Mouse (Mus musculus) urinary bladder, adult 18-20 months (tissue): ENCODE data around the gene Rgs6.

ENCODE experiments used
- DNase-seq, 2 experiments: peaks; one replicate each; pipeline ENCODE4 v3.0.0; 2022; ENCODE audit warnings: low spot score in 2 of 2, mixed read lengths in 2 of 2

The Rgs6 gene

DNA sequence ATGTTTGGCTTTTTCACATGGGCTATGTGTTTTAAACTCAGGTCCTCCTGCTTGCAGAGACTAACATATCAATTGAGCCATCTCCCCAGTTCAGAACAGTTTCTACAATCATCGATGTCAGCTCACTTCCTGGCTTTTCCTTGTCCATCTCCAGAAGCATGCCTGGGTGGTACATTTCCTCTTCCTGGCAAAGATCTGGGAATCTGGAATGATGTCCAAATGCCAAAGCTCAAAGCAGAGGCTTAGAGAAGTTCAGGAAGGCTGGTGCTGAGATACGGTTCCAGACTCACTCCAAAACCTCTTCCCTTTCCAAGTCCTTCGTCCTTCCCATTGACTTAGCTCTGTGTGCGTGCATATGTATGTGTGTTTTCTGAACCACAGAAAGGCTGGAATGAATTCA, 59.8 kb downstream of the Rgs6 start:
- no peak for DNase-seq

DNA sequence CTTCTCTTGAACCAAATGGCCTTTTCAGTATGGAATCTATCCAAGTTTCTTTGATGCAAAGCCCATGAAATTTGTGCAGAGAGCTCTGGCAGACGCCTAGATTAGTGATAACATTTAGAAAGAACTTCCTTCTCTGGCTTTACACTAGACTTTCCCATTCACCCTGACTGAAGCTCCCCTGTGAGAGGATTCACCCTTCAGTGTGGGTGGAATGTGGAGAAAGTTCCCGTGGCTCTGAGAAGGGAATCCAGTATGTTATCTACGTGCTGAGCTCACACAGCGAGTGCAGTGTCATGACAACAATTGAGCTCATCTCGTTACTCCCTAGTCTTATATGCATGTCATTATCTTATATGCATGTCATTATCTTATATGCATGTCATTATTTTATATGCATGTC, 61.9 kb downstream of the Rgs6 start:
- no peak for DNase-seq

DNA sequence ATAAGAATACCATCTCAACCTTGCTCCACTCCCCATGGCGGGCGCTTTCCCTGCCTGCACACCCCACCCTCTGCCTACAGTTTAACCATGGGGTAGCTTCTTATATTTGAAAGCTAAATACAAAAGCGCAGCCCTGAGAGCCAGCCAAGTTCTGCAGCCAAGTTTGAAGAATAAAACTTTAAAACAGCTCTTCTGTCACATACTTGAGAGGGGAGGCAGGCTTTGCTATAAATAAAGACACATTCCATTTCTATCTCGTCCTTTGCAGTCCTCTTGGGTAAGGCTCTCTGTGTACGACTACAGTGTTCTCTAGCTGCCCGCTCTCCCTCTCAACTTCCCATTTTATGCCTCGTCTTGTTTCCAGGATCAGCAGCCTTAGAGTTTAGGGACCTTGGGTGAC, 76.5 kb downstream of the Rgs6 start:
- DNase-seq = no peak

DNA sequence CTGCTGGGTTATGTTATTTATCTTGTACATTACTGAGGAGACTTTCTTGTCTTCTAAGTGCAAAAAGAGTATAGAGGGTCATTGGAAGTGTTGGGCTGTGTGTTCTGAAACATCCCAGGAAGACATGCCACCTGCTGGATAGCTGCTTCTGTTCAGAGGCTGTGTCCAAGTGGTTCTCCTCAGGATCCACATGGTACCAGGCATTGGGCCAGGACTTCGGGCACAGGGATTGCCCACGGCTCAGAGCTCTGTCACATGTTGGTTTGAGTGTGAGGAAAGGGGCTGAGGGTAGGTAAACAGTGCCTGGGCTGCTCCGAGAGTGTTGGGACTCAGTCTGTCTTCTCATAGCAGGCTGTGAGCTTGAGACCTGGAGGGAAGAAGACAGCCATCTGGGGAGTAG, 79.3 kb downstream of the Rgs6 start:
- no peak for DNase-seq

DNA sequence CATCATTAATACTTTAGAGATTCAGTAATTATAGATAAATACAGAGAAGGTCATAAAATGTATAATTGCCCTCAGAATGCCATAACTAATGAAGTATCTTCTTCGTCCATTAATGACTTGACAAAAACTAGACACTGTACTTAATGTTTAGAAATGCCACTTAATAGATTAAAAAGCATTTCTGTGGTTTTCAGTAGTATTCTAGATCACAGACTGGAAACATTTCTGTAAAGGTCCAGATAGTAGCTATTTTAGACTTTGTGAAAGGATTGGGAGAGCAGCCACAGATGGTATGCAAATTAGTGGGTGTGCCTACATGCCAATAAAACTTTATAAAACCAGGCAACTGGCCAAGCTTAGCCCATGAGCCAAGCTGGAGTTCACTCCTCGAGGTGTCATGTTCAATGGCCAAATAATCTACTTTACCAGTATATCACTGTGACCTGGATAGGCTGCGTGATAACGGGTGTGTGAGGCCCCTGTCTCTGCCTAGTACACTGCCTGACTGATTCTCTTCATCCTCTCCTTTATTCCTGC, 82.2 kb downstream of the Rgs6 start:
- DNase-seq = no peak

DNA sequence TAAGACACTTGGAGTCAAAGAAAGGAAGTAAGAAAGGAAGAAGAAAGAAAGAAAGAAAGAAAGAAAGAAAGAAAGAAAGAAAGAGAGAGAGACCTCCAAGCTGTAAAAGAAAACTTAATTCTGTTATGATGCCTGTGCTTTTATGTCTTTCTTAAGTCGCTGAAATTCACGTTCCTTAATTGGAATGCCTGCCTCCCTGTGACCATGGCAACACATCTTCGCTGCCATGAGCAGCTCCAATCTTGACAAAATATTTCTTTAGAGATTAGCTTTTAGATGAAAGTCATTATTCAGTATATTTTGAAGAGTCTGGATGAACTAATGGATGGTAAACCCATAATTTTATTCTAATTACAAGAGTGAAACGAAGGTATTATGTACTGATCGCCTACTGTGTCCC, 83.5 kb downstream of the Rgs6 start:
- DNase-seq = no peak

DNA sequence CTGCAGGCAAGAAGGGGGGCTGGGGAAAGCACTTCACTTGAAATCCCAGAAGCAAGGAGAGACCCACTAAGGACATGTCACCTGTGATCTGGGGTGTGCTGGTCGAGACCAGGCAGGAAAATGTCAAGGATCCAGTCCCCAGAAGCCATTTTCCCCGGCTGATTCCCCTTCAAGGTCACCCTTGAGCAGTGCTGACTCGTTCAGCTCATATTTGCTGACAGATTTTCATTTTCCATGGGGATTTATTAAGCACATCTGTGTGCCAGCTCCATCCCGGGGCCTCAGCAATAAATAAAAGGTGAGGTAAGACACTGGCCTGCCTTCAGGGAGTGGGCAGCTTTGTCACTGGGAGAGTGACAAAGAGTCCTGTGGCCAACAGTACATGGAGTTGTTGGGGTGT, 87.0 kb downstream of the Rgs6 start:
- no peak for DNase-seq

DNA sequence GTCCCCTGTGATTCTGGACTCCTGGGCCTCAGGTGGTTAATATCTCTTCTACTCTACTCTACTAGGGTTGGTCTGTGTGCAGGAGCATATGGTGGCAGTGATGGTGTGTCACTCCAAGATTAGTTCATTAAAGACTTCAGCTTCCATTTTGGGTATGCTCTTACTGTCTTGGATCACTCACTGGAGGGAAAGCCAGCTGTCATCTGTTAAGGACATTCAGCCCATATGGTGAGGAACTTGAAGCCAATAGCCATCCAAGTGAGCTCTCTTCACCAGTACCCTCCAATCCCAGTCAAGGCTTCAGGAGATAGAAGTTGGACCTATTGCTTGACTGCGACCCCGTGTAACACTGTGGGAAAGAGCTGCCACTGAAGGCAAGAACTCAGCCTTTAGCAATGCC, 98.9 kb downstream of the Rgs6 start:
- DNase-seq = no peak

DNA sequence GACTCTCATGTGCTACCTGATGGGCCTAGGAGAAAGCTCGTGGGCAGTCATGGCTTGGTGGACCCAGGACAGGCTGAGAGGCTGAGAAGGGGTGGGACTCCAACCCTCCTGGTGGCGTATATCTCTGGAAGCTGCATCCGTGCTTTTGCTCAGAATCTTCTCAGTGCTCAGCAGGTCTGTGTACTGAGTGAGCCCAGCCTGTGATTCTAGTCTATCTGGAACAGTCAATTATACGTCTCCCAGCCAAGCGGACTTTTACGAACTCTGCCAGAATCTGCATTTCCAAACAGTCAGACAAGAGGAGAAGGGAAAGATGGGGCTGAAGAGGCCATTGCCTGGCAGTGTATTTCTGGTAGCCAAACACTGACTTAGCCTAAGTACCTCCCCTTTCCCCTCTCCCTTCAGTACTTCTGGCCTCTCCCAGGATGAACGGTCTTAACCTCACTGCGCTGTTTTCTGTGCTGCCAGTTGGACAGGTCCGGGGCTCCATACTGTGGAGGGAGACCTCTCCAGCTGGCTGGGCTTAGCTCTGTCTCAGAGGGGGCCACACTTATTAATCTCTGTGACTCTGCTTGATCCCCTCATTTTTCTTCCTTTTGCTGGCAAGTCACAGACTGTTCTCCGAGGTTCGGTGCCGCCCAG, 110.9 kb downstream of the Rgs6 start:
- no peak for DNase-seq

DNA sequence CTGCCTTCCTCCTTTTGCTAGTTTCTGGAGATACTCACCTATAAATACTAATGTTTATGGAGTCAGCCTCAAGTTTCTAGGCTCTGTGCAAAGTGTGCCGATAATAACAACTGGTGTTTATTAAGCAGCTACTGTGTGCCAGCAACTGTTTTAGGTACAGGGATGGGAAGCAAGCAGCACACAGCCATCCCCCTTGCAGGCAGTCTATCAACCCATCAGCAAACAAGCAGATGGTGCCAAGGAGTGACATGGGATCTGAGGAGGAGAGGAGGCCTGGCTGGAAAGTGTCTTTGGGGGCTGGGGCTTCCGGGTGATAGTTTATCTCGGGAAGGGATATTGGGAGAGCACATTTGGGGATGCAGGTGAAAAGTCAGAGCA, 111.4 kb downstream of the Rgs6 start:
- DNase-seq = no peak

DNA sequence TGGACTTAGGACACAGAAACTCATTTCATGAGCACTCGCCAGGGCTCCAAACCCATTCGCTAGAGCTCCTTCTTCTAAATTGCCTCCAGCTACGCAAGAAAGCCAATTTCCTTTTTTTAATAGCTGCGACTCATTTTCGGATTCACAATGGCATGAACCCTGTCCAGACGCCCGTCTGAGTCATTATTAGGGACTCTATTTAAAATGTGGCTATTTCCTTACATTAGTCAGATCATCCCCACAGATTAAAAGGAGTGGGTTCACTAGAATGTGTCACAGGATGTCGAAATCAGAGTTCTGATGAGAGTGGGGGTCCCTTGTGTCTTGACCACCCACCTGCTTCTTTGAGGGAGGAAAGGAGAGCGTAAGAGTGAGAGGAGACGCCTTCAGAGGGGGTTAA, 112.1 kb downstream of the Rgs6 start:
- no peak for DNase-seq

DNA sequence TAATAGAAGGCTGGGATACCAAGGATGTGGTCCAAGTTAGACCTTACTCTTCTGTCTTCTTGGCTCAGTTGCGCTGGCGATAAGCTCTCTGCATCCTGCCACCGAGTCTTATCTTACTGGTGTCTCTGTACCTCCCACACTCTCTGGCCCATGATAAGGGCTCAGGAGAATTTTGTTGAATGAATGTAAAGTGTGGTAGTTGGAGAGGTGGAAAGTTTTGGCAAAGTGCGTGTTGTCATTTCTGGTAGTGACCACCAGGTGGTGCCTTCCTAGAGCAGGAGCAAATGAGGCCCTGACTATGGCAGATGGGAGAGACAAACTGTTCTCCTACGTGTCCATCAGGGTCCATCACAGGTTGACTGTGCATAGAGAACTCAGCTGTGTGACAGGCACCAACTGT, 112.7 kb downstream of the Rgs6 start:
- no peak for DNase-seq

DNA sequence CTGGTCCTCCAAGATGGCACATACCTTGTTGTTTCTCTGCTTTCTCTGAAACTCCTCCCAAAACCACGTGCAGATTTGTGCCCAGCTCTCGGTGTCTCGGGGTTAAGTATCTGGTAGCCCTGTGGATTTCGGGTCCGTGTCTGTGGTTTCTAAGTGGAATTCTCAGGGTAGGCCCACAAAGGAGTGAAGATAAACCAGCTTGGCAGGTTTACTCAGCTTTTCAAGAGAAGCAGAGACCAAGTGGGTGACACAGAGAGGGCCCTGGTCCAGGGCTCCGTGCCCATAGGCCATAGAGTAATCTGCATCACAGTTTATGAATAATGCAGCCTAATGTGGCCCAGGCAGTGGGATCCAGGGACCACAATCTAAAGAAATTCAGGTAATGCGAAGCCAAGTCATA, 113.3 kb downstream of the Rgs6 start:
- no peak for DNase-seq

DNA sequence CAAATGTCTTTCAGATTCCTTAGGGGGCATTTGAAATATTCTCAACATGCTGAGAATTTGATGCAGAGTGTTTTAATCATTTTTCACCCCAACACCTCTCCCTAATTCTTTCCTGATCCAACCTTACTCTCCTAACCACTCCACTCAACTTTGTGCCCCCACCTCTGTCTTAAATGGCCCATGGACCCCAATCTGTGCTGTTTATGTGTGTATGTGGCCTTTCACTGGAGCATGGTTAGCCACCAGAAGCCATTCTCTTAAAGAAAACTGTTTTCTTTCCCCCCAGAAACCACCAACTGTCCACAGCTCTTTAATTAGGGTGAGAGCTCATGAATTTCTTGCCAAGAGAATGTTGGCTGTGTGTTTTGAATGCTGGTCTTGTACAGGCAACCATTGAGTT, 122.3 kb downstream of the Rgs6 start:
- DNase-seq = no peak

DNA sequence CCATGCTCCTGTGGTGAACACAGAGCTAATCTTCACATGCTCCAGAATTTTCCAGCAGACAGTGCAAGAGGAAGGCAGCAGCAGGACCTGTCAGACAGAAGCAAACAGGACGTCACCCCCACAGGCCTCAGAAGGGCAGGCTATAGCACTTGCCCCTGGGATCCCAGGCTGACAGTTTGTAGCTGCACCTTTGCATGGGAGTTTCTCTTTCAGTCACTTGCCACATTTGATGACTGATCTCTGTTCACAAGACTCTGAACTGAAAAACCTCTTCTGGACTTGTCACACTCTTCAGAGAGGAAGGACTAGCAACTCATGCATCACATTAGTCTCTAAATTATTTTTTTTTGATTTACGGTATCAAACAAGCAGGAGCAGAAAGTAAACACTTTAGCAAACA, 126.2 kb downstream of the Rgs6 start:
- DNase-seq = no peak

DNA sequence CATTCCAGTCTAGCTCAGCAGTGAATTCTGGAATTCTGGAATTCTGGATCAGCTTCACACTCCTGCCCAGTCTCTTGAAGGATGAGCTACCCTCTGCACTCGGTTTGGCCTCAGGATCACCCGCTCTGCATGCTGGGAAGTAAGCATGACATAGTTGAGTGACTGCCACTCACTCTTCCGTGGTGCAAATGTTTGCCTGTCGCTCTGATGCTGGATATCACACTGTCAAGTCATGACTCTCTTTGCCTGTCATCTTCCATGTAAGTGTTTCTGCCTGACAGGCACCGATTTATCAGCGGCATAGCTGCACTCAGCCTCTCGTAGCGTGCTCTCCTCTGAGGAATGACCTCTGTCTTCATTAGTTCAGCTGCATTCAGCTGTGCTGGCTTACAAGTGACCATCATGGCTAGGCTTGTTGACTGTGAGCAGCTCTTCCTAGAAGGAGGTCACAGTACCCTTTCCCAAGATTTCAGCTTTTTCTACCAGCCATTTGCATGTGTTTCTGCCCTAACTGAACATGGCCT, 135.0 kb downstream of the Rgs6 start:
- DNase-seq = no peak

DNA sequence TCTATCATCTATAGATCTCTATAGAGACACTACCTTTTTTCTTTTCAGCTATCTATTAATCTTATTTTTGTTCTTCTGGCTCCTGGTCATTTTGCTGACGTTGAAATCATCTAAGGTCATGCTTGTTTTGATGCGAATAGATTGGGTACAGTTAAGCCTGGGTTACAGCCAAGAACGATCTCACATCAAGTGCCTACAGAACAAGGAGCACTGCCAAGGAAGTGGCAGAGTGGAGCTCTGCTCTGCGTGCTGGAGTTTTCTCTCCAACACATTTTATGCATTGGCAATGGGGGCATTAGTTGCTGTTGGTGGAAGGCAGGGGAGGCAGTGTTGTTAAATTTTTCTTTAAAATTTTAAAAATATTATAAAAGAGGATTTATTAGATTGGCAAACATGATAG, 138.2 kb downstream of the Rgs6 start:
- no peak for DNase-seq

DNA sequence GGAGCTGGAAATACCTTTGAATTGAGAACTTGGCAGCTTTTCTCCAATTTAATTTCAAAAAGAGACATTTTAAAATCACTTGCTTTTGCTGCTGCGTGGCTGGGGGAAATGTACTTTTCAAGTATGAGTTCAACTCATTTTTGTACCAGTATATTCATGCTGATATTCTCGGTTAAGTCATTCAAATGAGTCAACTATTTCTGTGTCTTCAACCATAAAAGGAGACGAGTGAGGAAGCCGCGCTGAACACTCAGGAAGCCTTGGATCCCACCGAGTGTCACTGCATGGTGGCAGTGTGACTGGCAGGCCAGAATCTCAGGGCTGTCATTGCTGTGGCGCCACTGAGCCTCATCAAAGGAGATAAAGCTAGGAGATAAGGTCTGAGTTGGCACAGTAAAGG, 143.5 kb downstream of the Rgs6 start:
- no peak for DNase-seq

DNA sequence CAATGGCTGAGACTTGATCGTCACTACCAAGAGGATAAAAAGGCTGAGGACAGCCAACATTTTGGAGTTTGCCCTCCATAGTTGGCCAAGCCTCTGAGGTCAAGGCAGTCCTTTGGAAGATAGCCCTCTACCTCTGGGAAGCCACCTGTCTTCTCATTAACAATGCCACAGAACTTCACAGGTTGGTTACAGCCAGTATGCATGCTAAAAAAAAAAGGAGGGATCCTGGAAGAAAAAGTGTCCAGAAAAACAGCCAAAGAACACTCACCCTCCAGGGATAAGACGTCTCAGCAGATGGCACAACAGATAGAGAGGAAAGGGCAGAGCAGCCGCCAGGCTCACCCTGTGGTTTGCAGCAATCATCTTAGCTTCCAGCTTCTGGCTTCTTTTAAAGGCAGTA, 154.9 kb downstream of the Rgs6 start:
- DNase-seq = no peak

DNA sequence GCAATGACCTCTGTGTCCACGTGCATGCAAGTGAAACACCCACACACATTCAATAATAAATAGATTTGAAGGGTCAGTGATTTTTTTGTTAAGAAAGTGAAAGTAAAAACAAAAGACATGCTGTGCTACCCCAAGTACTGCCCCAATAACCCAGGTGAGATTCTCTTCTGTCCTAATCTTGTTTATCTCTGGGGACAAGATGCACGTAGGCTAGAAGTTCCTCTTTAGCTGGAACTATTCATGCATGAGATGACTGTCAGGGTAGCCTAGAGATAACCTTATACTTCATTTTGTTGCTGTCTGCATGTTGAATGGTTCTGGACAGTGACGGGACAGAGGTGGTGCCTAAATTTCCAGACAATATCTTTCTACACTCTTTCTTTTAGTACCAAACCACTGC, 155.9 kb downstream of the Rgs6 start:
- no peak for DNase-seq

DNA sequence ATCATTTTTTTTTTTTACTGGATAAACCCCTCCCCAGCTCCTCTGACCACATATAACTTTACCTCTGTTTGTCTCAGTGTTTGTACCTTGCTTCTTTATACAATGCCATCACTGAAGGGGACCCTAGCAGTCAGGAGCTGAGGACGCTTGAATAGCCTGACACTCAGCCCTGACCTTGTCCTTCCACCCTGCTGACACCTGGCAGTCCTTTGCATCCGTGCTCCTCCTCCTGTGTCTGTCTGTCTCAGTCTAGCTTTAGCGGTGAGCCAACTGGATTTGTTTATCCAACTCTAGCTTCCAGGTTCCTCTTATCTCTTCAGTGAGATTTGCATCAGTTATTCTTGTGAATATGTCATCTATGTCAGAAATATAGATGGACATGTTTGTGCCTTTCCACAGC, 156.7 kb downstream of the Rgs6 start:
- no peak for DNase-seq

DNA sequence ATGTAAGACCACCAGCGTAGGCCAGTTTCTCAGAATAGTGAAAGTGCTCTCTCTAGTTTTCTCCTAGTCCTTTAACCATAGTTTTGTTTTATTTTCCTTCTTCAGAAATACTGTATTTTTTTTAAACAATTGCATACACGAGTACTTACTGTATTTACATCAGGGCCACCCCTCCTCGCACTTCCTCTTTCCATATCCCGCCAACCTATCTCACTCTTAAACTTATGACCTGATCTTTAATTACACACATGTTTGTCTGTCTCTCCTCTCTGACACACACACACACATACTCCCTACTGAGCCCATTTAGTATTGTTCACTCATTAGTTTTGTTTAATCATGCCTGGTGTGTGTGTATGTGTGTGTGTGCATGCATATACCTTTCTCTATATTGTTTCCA, 159.0 kb downstream of the Rgs6 start:
- DNase-seq = no peak

DNA sequence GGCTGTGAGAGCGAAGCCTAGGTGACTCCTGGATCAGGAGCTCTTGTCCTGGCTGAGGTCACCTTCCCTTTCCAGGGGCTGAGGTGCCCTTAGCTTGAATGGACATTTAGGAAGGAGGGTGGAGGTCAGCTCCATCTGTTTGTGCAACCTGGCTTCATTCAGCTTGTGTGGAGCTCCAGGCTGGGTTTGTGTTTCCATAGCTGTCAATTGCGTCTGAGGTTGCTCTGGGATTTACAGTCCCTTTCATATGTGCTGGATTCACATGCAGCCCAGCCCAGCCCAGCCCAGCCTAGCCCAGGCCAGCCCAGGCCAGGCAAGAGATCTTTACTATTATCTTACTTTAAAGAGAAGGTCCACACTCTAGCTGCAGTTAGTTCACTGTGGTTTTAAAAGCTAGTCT, 163.8 kb downstream of the Rgs6 start:
- DNase-seq = no peak

DNA sequence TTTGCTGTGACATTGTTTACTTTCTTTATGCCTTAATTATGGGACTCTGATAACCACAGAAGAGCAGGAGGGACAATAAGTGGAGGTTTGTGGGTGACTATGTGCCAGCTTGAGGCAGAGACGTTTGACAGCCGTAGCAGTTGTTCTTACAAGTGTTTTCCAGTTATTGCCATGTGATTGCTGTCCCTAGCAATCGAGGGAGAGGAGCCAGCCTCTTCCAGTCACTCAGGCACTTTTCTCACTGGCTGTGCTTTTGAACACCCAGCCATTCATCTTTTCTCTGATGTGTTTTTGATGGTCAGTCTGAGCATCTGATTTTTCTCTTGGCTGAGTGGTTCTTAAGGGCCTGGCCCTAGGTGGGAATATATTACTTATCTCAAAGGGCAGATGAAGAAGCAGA, 166.4 kb downstream of the Rgs6 start:
- no peak for DNase-seq
